Mouse (Mus musculus) liver, embryonic 14.5 days (tissue): ENCODE results near the gene Igfbpl1.

ENCODE experiments used
- CTCF ChIP-seq: IDR thresholded peaks from 2 replicates; pipeline ENCODE4 v1.5.1; 2016; ENCODE audit warnings: antibody characterized with exemption, low read depth, control low read depth
- EP300 ChIP-seq: IDR thresholded peaks from 2 replicates; pipeline ENCODE4 v1.6.1; 2016; ENCODE audit warnings: antibody characterized with exemption, low read depth

- no peak for TF ChIP-seq CTCF
- no peak for TF ChIP-seq EP300
Measured at GRCm38 (mm10) chr4:45799956-45800537, 26.7 kb downstream of the Igfbpl1 start.
